Mouse (Mus musculus) embryonic fibroblast, embryonic 13.5 days (primary cell): ENCODE measurements at regions not wholly inside any gene's neighbourhood (a gene's known extent, or its start where the extent isn't known, plus 50 kb on each side); places are given as distances from the start of the nearest gene placed in this dataset.

Experiments
- H3K27ac ChIP-seq: 2 replicates; pipeline ENCODE4 v1.5.1; 2012; ENCODE audit warnings: low read length, control low read depth, inconsistent platforms; ENCODE audit not compliant: insufficient read depth
- H3K4me1 ChIP-seq: 2 replicates; pipeline ENCODE4 v1.6.1; 2011; ENCODE audit warnings: low read length; ENCODE audit not compliant: control insufficient read depth, insufficient read depth
- H3K4me3 ChIP-seq: 2 replicates; pipeline ENCODE4 v1.5.1; 2011; ENCODE audit warnings: mild to moderate bottlenecking, control low read depth, low read length; ENCODE audit not compliant: insufficient read depth
- CTCF ChIP-seq: IDR thresholded peaks from 2 replicates; pipeline ENCODE4 v1.5.1; 2011; ENCODE audit warnings: mild to moderate bottlenecking, control low read depth, low read length, moderate library complexity, borderline replicate concordance; ENCODE audit not compliant: insufficient read depth
- POLR2A ChIP-seq: IDR thresholded peaks from 2 replicates; pipeline ENCODE4 v1.6.1; 2011; ENCODE audit warnings: low read depth, mild to moderate bottlenecking, control low read depth, low read length, moderate library complexity

GRCm38 (mm10) chr4:125276861-125277260 is 149.2 kb upstream of the Zc3h12a start:
- Histone ChIP-seq H3K4me1 (no peaks in the 10 kb centered on the region), H3K4me3 (no peak overlapping the region), H3K27ac (no peak overlapping the region)
- TF ChIP-seq CTCF (no peak), POLR2A (no peak)

GRCm38 (mm10) chr4:125275259-125275658 is 147.6 kb upstream of the Zc3h12a start:
- Histone ChIP-seq H3K4me3 (no peak overlapping the region), H3K27ac (no peak overlapping the region), H3K4me1 (no peaks in the 10 kb centered on the region)
- TF ChIP-seq POLR2A (no peak), CTCF (no peak)

- no peak for TF ChIP-seq CTCF
- Histone ChIP-seq H3K4me1 (no peaks in the 10 kb centered on the region), H3K4me3 (no peak overlapping the region), H3K27ac (no peak overlapping the region)
Observed at GRCm38 (mm10) chr4:125270951-125271350, 143.3 kb upstream of the Zc3h12a start.

GRCm38 (mm10) chr4:125266212-125266611 is 138.6 kb upstream of the Zc3h12a start:
- H3K4me3 ChIP-seq: no peak overlapping the region
- H3K27ac ChIP-seq: no peak overlapping the region
- no peak for TF ChIP-seq CTCF
- TF ChIP-seq POLR2A: no peak
- no peaks in the 10 kb centered on the region for H3K4me1 ChIP-seq

GRCm38 (mm10) chr4:125265575-125265974 is 137.9 kb upstream of the Zc3h12a start:
- Histone ChIP-seq H3K27ac (no peak overlapping the region), H3K4me1 (no peaks in the 10 kb centered on the region), H3K4me3 (no peak overlapping the region)
- TF ChIP-seq CTCF (peak; percentile 53; the same call in 1 of the 2 replicates), POLR2A (no peak)

- no peaks in the 10 kb centered on the region for H3K4me1 ChIP-seq
- no peak overlapping the region for H3K27ac ChIP-seq
- H3K4me3 ChIP-seq: no peak overlapping the region
- TF ChIP-seq POLR2A (no peak), CTCF (no peak)
Observed at GRCm38 (mm10) chr4:125265065-125265464, 137.4 kb upstream of the Zc3h12a start.

GRCm38 (mm10) chr4:125261547-125261946 is 133.9 kb upstream of the Zc3h12a start:
- no peak overlapping the region for H3K4me3 ChIP-seq
- TF ChIP-seq POLR2A (no peak), CTCF (no peak)
- no peak overlapping the region for H3K27ac ChIP-seq
- H3K4me1 ChIP-seq: no peaks in the 10 kb centered on the region

- no peak overlapping the region for H3K4me3 ChIP-seq
Observed at GRCm38 (mm10) chr4:125259306-125259705, 131.7 kb upstream of the Zc3h12a start.

GRCm38 (mm10) chr4:125257916-125258315 is 130.3 kb upstream of the Zc3h12a start:
- H3K4me1 ChIP-seq: no peaks in the 10 kb centered on the region
- no peak for TF ChIP-seq POLR2A
- TF ChIP-seq CTCF: no peak
- H3K27ac ChIP-seq: no peak overlapping the region
- H3K4me3 ChIP-seq: no peak overlapping the region

More at GRCm38 (mm10) chr4:125259306-125259705, 131.7 kb upstream of the Zc3h12a start:
- no peak for TF ChIP-seq POLR2A
- no peak for TF ChIP-seq CTCF
- H3K4me1 ChIP-seq: no peaks in the 10 kb centered on the region
- no peak overlapping the region for H3K27ac ChIP-seq

- no peak for TF ChIP-seq CTCF
- no peak for TF ChIP-seq POLR2A
- H3K27ac ChIP-seq: no peak overlapping the region
- H3K4me1 ChIP-seq: no peaks in the 10 kb centered on the region
- H3K4me3 ChIP-seq: no peak overlapping the region
Observed at GRCm38 (mm10) chr4:125253161-125253560, 125.5 kb upstream of the Zc3h12a start.

GRCm38 (mm10) chr4:125252228-125252627 is 124.6 kb upstream of the Zc3h12a start:
- TF ChIP-seq CTCF (no peak), POLR2A (no peak)
- no peak overlapping the region for H3K27ac ChIP-seq
- H3K4me3 ChIP-seq: no peak overlapping the region
- H3K4me1 ChIP-seq: no peaks in the 10 kb centered on the region
